Mouse (Mus musculus) T-cell, adult 2 months (primary cell): ENCODE data around the gene Myo5c.

ENCODE experiments used
- DNase-seq: peaks from one replicate; pipeline ENCODE4 v3.0.0; 2022; ENCODE audit warnings: low spot score

Gene Myo5c

DNA sequence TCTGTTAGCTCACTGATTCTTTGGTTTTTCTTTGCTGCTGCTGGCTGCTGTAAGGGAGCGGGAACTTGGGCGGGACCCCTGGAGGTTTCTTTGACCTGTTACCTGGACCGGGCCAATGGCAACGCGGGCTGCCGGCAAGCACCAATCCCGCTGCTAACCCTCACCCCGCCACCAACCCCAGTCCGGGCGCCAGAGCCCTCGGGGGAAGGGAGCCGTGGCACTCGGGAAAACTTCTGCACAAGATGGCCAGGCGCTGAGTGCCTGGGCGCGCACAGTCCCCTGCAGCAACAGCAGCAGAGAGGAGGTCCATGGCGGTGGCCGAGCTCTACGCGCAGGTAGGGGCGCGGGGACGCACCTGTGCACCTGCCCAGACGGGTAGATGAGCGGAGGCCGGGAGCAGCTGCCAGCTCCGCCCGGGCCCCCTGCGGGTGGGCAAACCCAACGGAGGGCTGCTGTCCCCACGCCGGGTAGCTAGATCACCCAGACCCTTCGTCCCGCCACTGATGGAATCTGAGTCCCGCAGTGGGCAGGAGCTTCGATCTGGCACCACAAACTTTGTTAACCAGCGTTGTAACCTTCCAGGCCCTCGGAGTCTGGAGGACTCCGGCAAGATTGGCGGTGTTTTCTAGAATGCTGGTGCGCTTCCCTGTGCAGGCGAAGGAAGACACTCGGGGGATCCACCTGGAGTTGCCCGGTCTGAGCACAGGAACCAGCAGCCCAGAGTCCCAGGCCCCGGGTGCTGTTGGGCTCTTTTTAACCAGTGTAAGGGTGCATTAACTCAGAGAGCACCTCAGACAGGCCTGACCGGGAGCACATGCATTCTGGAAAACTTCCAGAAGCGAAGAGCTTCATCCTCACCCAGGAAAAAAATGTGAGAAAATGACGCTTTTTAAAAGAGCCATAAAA is at the start of gene Myo5c:
Gene Myo5c (plus strand): TSS at position 180 of the 906 bp plus-strand sequence.
- no peak for DNase-seq

DNA sequence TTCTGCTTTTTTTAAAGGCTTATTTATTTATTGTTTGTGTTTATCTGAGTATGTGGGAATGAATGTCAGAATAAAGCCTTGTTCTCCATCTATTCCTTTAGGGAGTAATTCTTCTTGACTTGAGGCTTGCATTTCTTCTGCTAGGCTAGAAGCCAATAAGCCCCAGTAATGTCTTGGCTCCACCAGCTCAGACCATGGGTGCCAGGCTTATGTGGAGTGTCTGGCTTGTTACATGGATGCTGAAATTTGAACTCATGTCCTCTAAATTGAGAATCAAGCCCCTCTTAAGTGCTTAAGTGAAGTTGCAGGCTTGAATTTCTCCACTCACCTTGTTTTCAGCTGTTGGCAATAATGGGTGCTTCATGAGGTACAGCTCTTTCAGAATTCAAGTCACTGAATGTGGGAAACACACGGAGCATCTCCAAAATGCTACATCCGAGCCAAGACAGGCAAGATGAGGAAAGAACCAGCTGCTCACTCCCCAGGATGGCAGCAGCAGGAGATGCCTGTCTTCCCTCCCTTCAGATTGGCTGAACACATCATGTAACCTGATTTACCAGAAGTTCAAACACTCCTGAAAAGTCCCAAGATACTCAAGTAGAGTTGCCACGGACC is 44.1 kb upstream of the Myo5c start:
- DNase-seq = no peak

DNA sequence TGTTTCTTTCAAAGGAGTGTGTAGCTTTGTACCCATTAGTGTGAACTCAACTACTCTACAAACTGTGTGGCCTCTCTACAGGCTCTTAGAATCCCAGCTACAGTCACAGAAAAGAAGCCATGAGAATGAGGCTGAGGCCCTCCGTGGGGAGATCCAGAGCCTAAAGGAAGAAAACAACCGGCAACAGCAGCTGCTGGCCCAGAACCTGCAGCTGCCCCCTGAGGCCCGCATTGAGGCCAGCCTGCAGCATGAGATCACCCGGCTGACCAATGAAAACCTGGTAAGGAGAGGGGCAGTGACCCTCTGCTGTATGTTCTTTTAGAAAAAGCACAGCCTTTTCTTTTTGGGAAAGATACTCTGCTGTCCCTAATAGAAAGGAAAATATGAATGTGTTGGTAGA is 38.0 kb upstream of the Myo5c start:
- no peak for DNase-seq

GRCm38 (mm10) chr9:75196335-75196734 is 35.5 kb upstream of the Myo5c start:
- no peak for DNase-seq

- no peak for DNase-seq
These were observed 34.5 kb upstream of the Myo5c start for GRCm38 (mm10) chr9:75197297-75197696.

DNA sequence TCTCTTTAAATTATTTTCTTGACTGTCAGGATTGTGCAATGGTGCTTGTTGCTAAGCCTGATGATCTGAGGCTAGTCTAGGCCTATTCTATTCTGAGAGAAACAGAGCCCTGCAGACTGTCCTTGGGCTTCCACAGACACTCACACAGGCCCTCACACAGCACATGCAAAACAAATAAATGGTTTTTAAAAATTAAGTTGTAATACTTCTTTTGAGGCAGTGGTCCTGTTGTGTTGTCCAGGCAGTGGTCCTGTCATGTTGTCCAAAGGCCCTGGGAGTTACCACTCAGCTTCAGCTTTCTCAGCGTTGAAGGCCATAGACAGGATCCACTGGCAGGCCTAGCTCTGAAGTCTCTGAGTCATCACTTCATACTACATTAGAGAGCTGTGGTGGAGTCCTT is 30.3 kb upstream of the Myo5c start:
- no peak for DNase-seq

DNA sequence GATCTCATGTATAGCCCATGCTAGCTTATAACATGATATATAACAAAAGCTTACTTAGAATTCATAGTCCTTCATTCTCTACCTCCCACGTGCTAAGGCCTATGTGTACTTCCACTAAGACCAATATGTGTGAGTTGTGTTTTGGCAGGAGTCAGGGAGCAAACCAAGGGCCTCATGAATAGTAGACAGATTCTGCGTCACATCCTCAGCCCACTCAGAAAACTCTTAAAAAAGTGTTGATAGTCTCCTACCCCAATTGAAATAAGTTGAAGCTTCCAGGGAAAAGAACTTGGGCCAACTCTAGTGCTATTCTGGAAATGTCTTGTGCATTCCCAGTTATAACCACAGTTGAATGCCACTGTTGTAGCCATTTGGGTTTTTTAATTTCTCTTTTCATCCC is 29.8 kb upstream of the Myo5c start:
- DNase-seq = no peak

DNA sequence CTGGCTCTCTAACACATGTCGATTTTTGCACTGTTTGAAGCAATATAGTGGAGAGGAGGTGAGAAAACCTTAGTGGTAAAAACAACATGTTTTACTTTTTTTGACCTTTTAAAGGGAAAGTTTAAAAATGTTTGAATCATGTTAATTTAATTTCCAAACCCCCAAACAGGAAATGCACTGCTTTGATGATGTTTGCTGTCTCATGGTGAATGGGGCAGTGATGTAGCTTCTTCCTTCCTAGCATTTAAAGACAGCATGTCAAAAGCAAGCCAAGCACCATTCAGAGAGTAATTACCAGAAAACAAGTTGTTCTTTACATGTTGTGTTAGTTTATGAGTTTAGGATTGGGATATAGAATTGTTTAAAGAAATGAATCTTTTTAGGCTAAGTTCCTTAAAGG is 22.6 kb upstream of the Myo5c start:
- DNase-seq = no peak

- no peak for DNase-seq
These were observed 21.6 kb upstream of the Myo5c start for GRCm38 (mm10) chr9:75210269-75210668.

- no peak for DNase-seq
These were observed 16.9 kb upstream of the Myo5c start for GRCm38 (mm10) chr9:75214743-75215413.

DNA sequence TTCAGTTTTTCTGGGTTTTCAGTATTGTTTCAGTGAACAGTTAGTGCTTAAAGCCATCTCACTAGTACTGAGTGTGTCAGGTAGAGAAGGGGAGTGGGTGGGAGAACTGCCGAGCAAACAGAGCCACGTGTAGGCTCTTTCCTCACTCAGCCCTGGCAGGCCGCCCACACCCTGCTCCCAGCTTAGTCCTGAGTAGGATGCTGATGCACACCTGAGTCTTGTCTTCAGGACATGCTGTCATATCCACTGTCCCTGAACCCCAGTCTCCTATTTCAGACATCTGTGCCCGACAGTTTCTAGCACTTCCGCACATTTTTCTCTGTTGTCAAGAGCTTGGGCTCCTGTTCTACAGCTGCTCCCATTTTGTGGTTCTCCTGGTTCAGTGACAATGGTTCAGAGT is 11.9 kb upstream of the Myo5c start:
- DNase-seq = no peak

DNA sequence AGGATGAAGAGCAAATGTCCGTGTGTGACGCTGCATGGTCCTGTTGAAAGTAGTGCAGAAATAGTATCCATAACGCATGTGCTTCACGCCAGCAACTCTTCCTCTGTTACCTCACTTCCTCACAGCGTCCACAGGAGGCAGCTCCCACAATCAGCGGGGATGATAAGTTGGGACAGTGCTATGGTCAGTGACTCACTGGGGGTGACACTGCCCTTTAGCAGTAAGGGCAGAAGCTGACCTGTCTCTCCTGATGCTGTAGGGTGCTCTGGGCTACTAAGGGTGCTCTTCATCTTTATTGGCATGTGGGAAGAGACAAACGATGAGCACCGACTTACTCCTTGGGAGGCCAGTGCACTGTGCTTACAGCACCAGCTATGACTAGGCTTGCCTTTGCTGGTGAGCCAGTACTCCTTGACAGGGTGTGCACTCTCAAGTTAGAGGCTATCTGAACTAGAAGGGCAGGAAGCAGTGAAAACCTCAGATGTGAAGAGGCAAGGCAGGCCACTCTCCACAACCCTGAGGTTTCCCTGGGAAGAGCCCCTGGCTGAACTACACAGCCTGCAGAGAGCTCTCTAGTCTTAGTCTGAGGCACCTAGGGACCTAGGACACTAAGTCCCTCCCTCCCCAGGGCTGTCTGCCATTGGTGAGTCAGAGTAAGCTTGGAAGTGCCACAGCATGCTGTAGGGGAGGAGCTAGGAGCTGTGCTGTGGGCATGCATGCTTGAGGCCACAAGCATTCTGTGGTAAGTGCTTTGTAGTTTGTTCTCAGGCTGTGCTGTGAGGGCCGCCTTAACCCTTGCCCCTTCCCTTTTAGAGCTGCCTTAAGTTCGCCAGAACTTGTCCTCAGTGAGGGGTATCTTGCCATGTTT is 10.2 kb upstream of the Myo5c start:
- peak; percentile 19 for DNase-seq

DNA sequence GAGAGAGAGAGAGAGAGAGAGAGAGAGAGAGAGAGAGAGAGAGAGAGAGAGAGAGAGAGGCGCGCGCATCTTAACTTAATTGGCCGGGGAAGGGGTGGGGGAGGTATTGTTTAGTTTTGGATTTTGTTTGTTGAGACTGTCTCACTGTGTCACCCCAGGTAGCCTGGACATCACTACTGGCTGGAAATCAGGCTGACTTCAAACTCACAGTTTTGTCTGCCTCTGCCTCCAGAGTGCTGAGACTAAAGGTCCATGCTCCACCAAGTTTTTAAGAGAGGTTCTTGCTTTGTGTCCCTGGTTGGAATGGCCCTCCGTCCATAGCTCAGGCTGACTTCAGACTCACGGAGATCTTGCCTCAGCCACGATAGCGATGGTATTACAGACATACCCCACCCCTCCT is 1.0 kb downstream of the Myo5c start:
- no peak for DNase-seq

GRCm38 (mm10) chr9:75234271-75234741 is 2.5 kb downstream of the Myo5c start:
- DNase-seq = no peak

GRCm38 (mm10) chr9:75234983-75235627 is 3.3 kb downstream of the Myo5c start:
- DNase-seq = no peak

DNA sequence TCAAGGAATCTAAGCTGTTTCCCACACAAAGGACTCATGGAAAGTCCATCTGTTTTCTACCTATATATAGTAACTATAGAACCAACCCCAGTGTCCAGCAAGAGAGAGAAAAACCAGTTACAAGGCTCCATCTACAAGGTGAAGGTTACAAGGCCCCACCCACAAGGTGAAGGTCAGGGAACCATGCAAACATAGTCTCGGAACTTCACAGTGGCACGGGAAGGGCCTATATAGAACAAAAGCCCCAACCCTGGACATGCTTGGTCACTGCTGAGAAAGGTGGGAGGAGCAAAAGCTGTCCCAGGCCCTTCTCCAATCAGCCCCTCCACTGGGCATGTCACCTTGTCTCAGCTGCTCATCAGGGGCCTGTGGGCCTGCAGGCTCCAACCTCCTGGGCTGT is 3.9 kb downstream of the Myo5c start:
- DNase-seq = no peak

- DNase-seq = no peak
These were observed 4.8 kb downstream of the Myo5c start for GRCm38 (mm10) chr9:75236416-75237308.

- DNase-seq = no peak
These were observed 6.4 kb downstream of the Myo5c start for GRCm38 (mm10) chr9:75238179-75238578.

DNA sequence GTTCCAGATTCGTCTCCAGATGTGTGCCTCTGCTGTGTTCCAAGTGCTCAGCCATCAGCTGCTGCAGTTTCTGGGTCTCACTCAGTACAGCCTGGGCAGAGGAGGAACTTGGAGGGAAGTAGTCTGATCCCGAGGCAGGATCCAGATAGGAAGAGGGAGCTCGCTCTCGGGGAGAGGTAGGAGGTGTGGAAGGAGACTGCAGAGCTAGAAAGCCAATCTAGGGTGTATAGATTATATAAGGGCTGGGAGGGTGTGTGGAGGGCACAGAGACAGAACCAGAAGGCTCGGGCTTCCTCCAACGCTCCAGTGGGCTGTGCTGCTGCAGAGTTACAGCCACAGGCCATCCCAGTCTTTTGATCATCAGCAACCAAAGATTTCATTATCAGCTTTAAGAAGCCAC is 11.2 kb downstream of the Myo5c start:
- DNase-seq = no peak

DNA sequence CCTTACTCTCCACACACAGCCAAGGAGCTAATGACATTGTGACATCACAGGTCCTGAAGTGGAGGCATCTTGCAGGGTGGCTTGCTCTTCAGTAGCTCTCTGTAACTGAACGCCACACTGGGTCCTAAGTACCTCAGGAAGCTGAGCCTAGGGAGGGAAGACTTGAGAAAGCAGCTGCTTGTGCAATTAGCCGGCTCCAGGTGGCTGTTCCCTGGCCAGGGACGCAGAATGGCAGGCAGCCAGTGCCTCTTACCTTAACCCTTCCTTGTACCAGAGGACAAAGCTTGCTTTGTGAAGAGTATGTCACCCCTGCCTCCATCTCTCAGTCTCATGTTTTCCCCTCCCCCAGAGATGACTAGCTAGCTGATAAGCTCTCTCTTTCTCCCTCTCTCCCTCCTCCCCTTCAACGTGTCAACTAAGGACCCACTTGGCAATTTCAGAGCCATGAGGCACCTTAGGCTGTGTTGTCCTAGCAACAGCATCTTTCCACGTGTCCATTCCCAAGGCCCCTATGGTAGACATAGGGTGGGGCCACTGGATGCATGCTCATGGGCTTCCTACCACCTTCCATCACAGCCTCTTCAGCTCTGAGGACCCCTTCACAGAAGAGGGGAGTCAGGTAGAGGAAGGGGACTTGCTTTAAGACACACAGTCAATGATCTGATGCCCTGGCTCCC is 12.0 kb downstream of the Myo5c start:
- DNase-seq = no peak
